Mouse (Mus musculus) brain, adult 10 weeks (tissue): ENCODE data around the gene Gm29554. TPM values are rescaled to one million over a fixed set of nuclear protein-coding genes. Genes with fewer than 3 reads are reported as not detected.

ENCODE experiments used
- polyA plus RNA-seq: library from polyadenylated mRNA; stranded (reverse); fragments of 350-450 nt; fragmentation: Illumina TruSeq; extraction: RNeasy Lipid Tissue Mini Kit (QIAGEN cat#74804); gene quantifications from one replicate; pipeline ENCODE4 v1.2.3, GENCODE M21; 2015; ENCODE audit warnings: low read depth, low replicate concordance

Gm29554 gene
- not detected for polyA plus RNA-seq

DNA sequence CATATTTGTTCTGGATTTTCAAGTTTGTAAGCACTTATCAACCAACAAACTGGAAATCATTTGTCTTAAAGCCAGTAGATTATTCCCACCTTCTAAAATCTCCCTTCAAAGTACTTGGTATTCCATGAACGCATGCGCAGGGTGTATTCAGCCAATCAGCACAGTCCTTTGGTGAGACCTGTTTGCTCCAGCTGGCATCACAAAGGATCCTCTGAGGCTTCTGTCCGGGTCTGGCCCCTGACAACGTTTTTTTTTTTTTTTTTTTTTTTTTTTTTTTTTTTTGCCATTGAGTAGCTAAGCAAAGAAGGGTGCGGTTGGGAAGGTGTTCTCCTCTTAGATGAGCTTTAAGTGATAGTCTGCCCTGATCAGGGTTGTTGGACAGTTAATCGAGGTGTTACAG is at the start of gene Gm29554:
Gene Gm29554, plus strand, starts transcription at position 301 of the 400 bp plus-strand sequence.

Other genes with a start within 250 kb of the Gm29554 start
- not detected for gene Gm20812, start 108.0 kb downstream of the Gm29554 start, polyA plus RNA-seq